Mouse (Mus musculus) activated CD4-positive, CD25-positive, alpha-beta regulatory T cell, adult 9 weeks (primary cell): ENCODE results near the gene BC053393. TPM values are rescaled to one million over a fixed set of nuclear protein-coding genes. Genes with fewer than 3 reads are reported as not detected.

Experiments used
- polyA plus RNA-seq: library from polyadenylated mRNA; unstranded; fragments of 100-300 nt; shearing (Covaris generic); gene quantifications from one replicate; pipeline ENCODE4 v1.2.1, GENCODE M21; 2017

Gene BC053393
- polyA plus RNA-seq: not detected

DNA sequence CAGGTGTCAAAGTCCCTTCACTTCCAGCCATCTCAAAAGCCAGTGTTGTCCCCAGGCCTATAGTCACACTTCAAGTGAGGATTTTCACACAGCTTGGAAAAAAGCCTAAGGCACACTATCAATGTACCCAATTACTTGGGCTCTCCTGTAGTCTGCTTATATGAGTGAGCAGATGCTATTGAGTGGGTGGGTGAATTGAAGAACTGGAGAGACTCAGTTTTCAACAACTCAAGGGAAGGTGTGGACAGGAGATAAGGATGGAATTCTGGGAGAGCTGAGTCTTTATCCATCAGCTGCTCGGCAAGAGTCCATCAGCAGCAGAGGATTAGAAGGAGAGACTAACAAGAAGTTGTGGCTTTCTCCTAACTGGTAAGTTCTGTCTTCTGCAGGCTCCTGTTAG, at the start of gene BC053393:
Gene BC053393, plus strand, starts transcription at position 210 of the 400 bp plus-strand sequence.

DNA sequence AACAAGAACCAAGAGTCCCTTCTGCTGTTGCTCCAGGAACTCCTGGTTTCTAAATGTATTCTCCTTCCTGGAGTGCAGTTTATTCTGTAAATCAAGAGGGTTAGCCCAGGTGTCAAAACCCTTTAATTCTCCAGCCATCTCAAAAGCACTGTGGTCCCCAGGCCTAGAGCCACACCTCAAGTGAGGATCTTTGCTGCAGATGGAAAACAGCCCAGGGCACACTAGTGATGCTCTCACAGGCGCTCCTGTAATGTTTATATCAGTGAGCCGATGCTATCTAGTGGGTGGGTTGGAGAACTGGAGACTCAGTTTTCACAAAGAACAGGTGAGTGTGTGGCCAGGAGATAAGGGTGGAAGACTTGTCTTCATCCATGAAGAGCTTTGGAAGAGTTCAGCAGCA, 47.4 kb upstream of the BC053393 start, which contains the start of gene Gm12169:
Gene Gm12169, plus strand, starts transcription at position 301 of the 400 bp plus-strand sequence.

DNA sequence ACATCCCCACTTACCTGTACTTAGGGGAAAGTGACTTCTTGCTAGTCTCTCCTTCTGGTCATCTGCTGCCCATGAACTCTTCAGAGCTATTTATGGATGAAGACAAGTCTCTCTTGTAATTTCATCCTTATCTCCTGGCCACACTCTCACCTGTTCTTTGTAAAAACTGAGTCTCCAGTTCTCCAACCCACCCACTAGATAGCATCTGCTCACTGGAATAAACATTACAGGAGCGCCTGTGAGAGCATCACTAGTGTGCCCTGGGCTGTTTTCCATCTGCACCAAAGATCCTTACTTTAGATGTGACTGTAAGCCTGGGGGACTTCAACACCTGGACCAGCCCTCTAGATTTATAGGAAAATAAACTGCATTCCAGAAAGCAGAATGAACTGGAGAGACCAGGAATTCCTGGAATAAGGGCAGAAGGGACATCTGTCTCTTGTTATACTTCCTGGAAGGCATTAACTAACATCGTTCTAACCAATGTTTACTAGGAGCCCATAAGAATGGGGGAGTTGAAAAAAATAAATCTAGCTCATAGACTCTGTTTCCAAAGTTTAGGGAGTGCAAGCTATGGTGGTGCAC, 58.0 kb downstream of the BC053393 start, which contains the start of gene Dppa1:
Gene Dppa1, minus strand, starts transcription at position 51 of the 585 bp plus-strand sequence.

Other genes starting within 250 kb of the BC053393 start
- gene Itk, start 182.0 kb upstream of the BC053393 start, polyA plus RNA-seq: 285 TPM
- gene Fam71b, start 175.0 kb upstream of the BC053393 start, polyA plus RNA-seq: 1.8 TPM
- gene Med7, start 134.6 kb upstream of the BC053393 start, polyA plus RNA-seq: 67.4 TPM
- gene Havcr2, start 116.6 kb upstream of the BC053393 start, polyA plus RNA-seq: 3.3 TPM
- gene Gm12169, start 47.3 kb upstream of the BC053393 start, polyA plus RNA-seq: 1.7 TPM
- gene Dppa1, start 57.7 kb downstream of the BC053393 start, polyA plus RNA-seq: not detected
- not detected for gene Timd2, start 135.5 kb downstream of the BC053393 start, polyA plus RNA-seq
- gene Havcr1, start 163.5 kb downstream of the BC053393 start, polyA plus RNA-seq: not detected
- 0.33 TPM for gene Timd4, start 239.3 kb downstream of the BC053393 start, polyA plus RNA-seq